10 mouse cellular contexts compared by ENCODE assay signal in the genomic region with DNA sequence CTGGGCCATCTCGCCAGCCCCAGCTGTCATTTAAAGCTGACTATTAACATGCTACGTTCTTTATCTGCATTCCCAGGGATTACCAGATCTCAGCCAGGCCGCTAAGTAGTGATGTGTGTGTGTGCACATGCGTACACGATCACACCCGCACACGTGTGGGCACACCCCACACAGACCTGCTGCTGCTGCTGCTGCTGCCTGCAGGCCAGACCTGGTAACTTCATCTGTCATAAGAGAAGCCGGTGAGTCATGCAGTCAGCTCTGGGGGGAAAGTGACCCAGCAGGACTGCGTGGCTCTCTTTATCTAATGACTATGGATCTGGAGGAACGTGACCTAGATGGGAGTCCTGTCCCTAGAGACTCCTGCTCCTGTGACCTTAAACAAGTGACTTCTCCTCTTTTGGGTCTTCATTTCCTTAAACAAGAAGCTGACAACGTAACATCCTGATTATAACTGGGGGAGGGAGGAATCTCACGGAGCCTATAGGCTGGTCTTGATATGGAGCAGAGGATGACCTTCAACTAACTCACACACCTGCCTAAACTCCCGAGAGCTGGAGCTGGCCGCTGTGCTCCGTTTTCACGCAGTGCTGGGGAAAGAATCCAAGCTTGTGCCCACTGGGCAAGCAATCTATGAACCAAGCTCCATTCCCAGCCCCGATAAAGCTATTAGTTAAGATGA. TPM values are rescaled to one million over a fixed set of nuclear protein-coding genes. Genes with fewer than 3 reads are reported as not detected.
DNase-seq lines count a peak whose midpoint lies in the region; ATAC-seq and TF ChIP-seq lines count a peak whose summit lies in the region.
"Had no signal": no experiment of that assay in that cellular context is flagged by ENCODE, and none has a peak within 500 bp of the region (broad histone marks: within the 10 kb centered on the region; RNA-seq: fewer than 3 reads in every experiment).

No protein-coding gene starts in this region.

- no peaks in the 10 kb centered on the region for H3K9me3 ChIP-seq in heart, postnatal 0 days (replicated peaks; ENCODE audit: control insufficient read depth, low read length)
- no peaks in the 10 kb centered on the region for H3K9me3 ChIP-seq in heart, embryonic 12.5 days (replicated peaks)
- H3K9me3 ChIP-seq in intestine, embryonic 16.5 days (ENCODE audit: control insufficient read depth, low read length) = no peaks in the 10 kb centered on the region

- 69% methylated on average over 17 of the region's 17 CpGs for WGBS in heart, postnatal 0 days
- 72% methylated on average over 17 of the region's 17 CpGs for WGBS in heart, embryonic 12.5 days
- 82% methylated on average over 17 of the region's 17 CpGs for WGBS in intestine, embryonic 16.5 days

- DNase-seq in heart, postnatal 0 days (ENCODE audit: low spot score) = peak; percentile 19
- peak; percentile 41 for DNase-seq in 3134 (ENCODE audit: extremely low read depth, insufficient read length, low spot score)
- DNase-seq in Patski (ENCODE audit: low read depth, low spot score) = no peak
- no peak for DNase-seq in layer of hippocampus, adult 9-10 months (ENCODE audit: low spot score)
- DNase-seq in gastrocnemius, postnatal 14 days = no peak
- no peak for DNase-seq in cerebellum, postnatal 14 days
- DNase-seq: right cerebral cortex, postnatal 25 days had no signal

- H3K9ac ChIP-seq in heart, postnatal 0 days (replicated peaks; ENCODE audit: low read depth, low read length) = no peak overlapping the region
- no peak overlapping the region for H3K9ac ChIP-seq in heart, embryonic 12.5 days
- H3K9ac ChIP-seq in intestine, embryonic 16.5 days (ENCODE audit: low read depth, low read length) = no peak overlapping the region

- H3K4me3 ChIP-seq in heart, postnatal 0 days (ENCODE audit: low read depth, low read length) = no peak overlapping the region
- no peak overlapping the region for H3K4me3 ChIP-seq in heart, embryonic 12.5 days
- H3K4me3 ChIP-seq in intestine, embryonic 16.5 days (ENCODE audit: low read length) = no peak overlapping the region

- TF ChIP-seq CTCF in heart, postnatal 0 days (IDR thresholded peaks at IDR 0.05; ENCODE audit: low read depth) = peak; percentile 23
- TF ChIP-seq CTCF in Patski (IDR thresholded peaks at IDR 0.05) = no peak

- no peak for TF ChIP-seq EP300 in heart, postnatal 0 days (IDR thresholded peaks at IDR 0.05; ENCODE audit: low read depth)

- no peaks in the 10 kb centered on the region for H3K27me3 ChIP-seq in heart, postnatal 0 days (ENCODE audit: control insufficient read depth, insufficient read depth, low read length)
- no peaks in the 10 kb centered on the region for H3K27me3 ChIP-seq in heart, embryonic 12.5 days (replicated peaks)
- no peaks in the 10 kb centered on the region for H3K27me3 ChIP-seq in Patski
- no peaks in the 10 kb centered on the region for H3K27me3 ChIP-seq in intestine, embryonic 16.5 days (replicated peaks; ENCODE audit: control insufficient read depth, insufficient read depth, low read length)

- CTCF ChIA-PET in Patski (lab: Charles Lee) = interaction anchor here (0.9 to 1.5 kb wide), 6 partner anchors 10 to 106 kb away, joined by 3 to 5 read pairs (median 3); no protein-coding TSS in a partner anchor

- in situ Hi-C loops in Patski (cut with MboI; ENCODE audit: low pct_unique_long_range_greater_than_20kb) = loop anchor here (5.0 kb wide), 1 partner anchor 41 kb away; no protein-coding TSS in a partner anchor

- H3K4me1 ChIP-seq in heart, postnatal 0 days (ENCODE audit: control insufficient read depth, insufficient read depth) = no peaks in the 10 kb centered on the region
- peaks cover 25% of the 10 kb centered on the region for H3K4me1 ChIP-seq in heart, embryonic 12.5 days (replicated peaks)
- H3K4me1 ChIP-seq in intestine, embryonic 16.5 days (ENCODE audit: control insufficient read depth, insufficient read depth, low read length) = no peaks in the 10 kb centered on the region

- H3K27ac ChIP-seq in heart, postnatal 0 days (ENCODE audit: low read depth) = peak overlapping the region; percentile 55
- H3K27ac ChIP-seq in heart, embryonic 12.5 days (ENCODE audit: poor library complexity, severe bottlenecking) = no peak overlapping the region
- H3K27ac ChIP-seq in intestine, embryonic 16.5 days (ENCODE audit: low read length) = no peak overlapping the region
- H3K27ac ChIP-seq: macrophage had no signal

- intact Hi-C loops in gastrocnemius, postnatal 14 days (cut with DNase I; ENCODE audit: low total_unique reads) = no loop called here

- peaks cover 21% of the 10 kb centered on the region for H3K36me3 ChIP-seq in heart, postnatal 0 days (replicated peaks; ENCODE audit: control insufficient read depth, insufficient read depth, low read length)
- H3K36me3 ChIP-seq in heart, embryonic 12.5 days = peaks cover 62% of the 10 kb centered on the region
- H3K36me3 ChIP-seq in intestine, embryonic 16.5 days (ENCODE audit: control insufficient read depth, insufficient read depth, low read length) = 0 out of 2 replicates have a peak, but pooled peaks cover 2% of the 10 kb centered on the region

- POLR2A ChIA-PET in Patski (lab: Charles Lee) = interaction anchor here (0.5 kb wide), 1 partner anchor 36 kb away, joined by 3 read pairs; no protein-coding TSS in a partner anchor

- no peak overlapping the region for H3K4me2 ChIP-seq in heart, postnatal 0 days (ENCODE audit: low read depth, low read length)
- H3K4me2 ChIP-seq in heart, embryonic 12.5 days = no peak overlapping the region
- no peak overlapping the region for H3K4me2 ChIP-seq in intestine, embryonic 16.5 days (ENCODE audit: low read depth, low read length)

- peak; percentile 72 for ATAC-seq in heart, postnatal 0 days (ENCODE audit: insufficient read depth, low read depth)
- no peak for ATAC-seq in heart, embryonic 12.5 days (ENCODE audit: insufficient number of reproducible peaks, low FRiP score)
- ATAC-seq in Patski = peak; percentile 75
- ATAC-seq in intestine, embryonic 16.5 days = peak; percentile 73

RNA-seq across cellular contexts. Expression of gene Uck2, which starts 54.0 kb away (rescaled TPM):
- 60.3 and 82.4 TPM in 2 replicates for total RNA-seq in heart, postnatal 0 days (2014; rRNA removed; ENCODE audit: low replicate concordance)
- 26.4 and 30.7 TPM in 2 replicates for polyA plus RNA-seq in heart, postnatal 0 days (2015; fragmentation: Nextera tagmentation; extraction: Ambion mirVana)
- 68.9 and 75.3 TPM in 2 replicates for polyA plus RNA-seq in heart, embryonic 12.5 days (2016; fragmentation: Nextera tagmentation; extraction: Ambion mirVana)
- 66.4 TPM for polyA plus RNA-seq in Patski (2021)
- 30.8 and 36.8 TPM in 2 replicates for polyA plus RNA-seq in intestine, embryonic 16.5 days (2015; fragmentation: Nextera tagmentation; extraction: Ambion mirVana)
- total RNA-seq in gastrocnemius, postnatal 14 days (2021) = 10 to 100 TPM; 18.4 to 29.1 TPM

Comparison
In these comparisons a context has a peak if more than half of its experiments do, and no peak if none do; other contexts are left out.
1. DNase-seq: peak in heart, postnatal 0 days (single experiment) and 3134 (single experiment); none in Patski (single experiment), layer of hippocampus, adult 9-10 months (single experiment), gastrocnemius, postnatal 14 days (single experiment) and cerebellum, postnatal 14 days (0 of 2).